Mouse (Mus musculus): ENCODE results near the gene Spag6l. TPM values are rescaled to one million over a fixed set of nuclear protein-coding genes. Genes with fewer than 3 reads are reported as not detected.

The Spag6l gene
- polyA plus RNA-seq (2014; fragmentation: Nextera tagmentation; extraction: Ambion mirVana) = 0.26 and 0.30 TPM in 2 replicates

DNA sequence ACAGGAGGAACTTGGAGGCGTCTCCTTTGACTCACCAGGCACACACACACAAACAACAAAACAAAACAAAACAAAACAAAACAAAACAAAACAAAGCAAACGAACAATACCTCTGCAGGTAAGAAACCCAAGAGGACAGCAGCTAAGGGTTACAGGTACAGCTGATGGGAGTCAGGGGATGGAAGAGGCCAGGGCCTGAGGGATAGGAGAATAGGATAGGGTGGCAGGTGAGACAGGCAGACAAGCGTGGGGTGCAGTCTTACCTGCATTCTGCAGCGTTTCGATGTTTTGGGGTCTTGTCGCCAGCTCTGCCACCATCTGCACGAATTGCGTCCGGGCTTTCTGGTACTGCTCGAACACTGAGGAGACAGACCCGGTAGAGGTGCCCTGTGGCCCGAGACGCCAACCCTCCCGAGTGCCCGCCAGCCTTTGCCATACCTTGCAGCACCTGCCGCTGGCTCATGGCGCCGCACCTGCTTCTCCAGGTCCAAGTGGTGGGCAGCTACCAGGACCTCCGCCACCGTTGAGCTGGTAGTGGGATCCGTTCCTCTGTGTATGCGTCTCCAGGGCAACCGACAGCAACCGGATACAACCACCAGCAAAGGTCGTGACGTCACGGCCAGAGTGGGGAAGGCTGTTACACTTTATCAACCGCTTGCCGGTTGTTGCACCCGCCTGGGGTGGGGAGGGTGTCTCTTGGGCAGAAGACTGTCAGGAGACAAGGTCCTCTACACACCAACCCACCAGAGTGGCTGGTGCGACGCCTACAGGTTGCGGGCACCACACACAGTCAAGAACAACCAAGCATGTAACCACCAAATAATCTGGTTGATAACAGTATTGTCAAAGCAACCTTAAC is at the start of gene Spag6l:
TSS of gene Spag6l (minus strand) at position 700 of the 859 bp plus-strand sequence.
- Histone ChIP-seq H3K4me1 (ENCODE audit: control insufficient read depth in 2 of 2, insufficient read depth in 2 of 2, low read length in 2 of 2) (peaks cover 5% of the 10 kb centered on the region in 2 experiments; a peak in 3 of 4 replicates), H3K9me3 (ENCODE audit: control insufficient read depth, low read length) (no peaks in the 10 kb centered on the region), H3K4me3 (ENCODE audit: control insufficient read depth in 1 of 2, insufficient read depth in 1 of 2, low read depth in 1 of 2, low read length in 2 of 2) (peak within 1 kb of the TSS; percentile 45 to 49), H3K27me3 (ENCODE audit: control insufficient read depth, insufficient read depth, low read length) (no peaks in the 10 kb centered on the region), H3K4me2 (ENCODE audit: low read length) (peak within 1 kb of the TSS; percentile 91), H3K36me3 (ENCODE audit: control insufficient read depth, insufficient read depth, low read length) (no peaks in the 10 kb centered on the region), H3K9ac (ENCODE audit: low read length) (peak within 1 kb of the TSS; percentile 50), H3K27ac (replicated peaks in 1 of 2; ENCODE audit: control insufficient read depth in 1 of 2, insufficient read depth in 1 of 2, low read depth in 2 of 2, low read length in 2 of 2) (no peak within 1 kb of the TSS)
- 10% methylated on average over 33 of the region's 33 CpGs for WGBS
- ATAC-seq (ENCODE audit: insufficient number of reproducible peaks, insufficient read depth, low FRiP score, low read depth) = peak; percentile 47; the same call in 1 of the 2 replicates

GRCm38 (mm10) chr16:16879025-16879424 is 49.8 kb upstream of the Spag6l start:
- Histone ChIP-seq H3K27me3 (ENCODE audit: control insufficient read depth, insufficient read depth, low read length) (no peaks in the 10 kb centered on the region), H3K4me3 (ENCODE audit: control insufficient read depth in 1 of 2, insufficient read depth in 1 of 2, low read depth in 1 of 2, low read length in 2 of 2) (no peak overlapping the region), H3K27ac (replicated peaks in 1 of 2; ENCODE audit: control insufficient read depth in 1 of 2, insufficient read depth in 1 of 2, low read depth in 2 of 2, low read length in 2 of 2) (no peak overlapping the region), H3K9me3 (ENCODE audit: control insufficient read depth, low read length) (no peaks in the 10 kb centered on the region), H3K9ac (ENCODE audit: low read length) (no peak overlapping the region), H3K36me3 (ENCODE audit: control insufficient read depth, insufficient read depth, low read length) (peaks cover 83% of the 10 kb centered on the region), H3K4me1 (ENCODE audit: control insufficient read depth in 2 of 2, insufficient read depth in 2 of 2, low read length in 2 of 2) (no peaks in the 10 kb centered on the region), H3K4me2 (ENCODE audit: low read length) (no peak overlapping the region)
- 84% methylated on average over 5 of the region's 5 CpGs for WGBS
- ATAC-seq (ENCODE audit: insufficient number of reproducible peaks, insufficient read depth, low FRiP score, low read depth) = no peak

GRCm38 (mm10) chr16:16870617-16871331 is 41.5 kb upstream of the Spag6l start, which contains the start of the genes Top3b and Vpreb1:
Gene Top3b, plus strand, starts transcription at chr16:16870736.
Gene Vpreb1, minus strand, starts transcription at chr16:16870843.
- H3K4me2 ChIP-seq (ENCODE audit: low read length) = peak within 1 kb of the TSS; percentile 81
- peak within 1 kb of the TSS; percentile 85 for H3K9ac ChIP-seq (ENCODE audit: low read length)
- no peaks in the 10 kb centered on the region for H3K9me3 ChIP-seq (ENCODE audit: control insufficient read depth, low read length)
- H3K4me1 ChIP-seq (ENCODE audit: control insufficient read depth in 2 of 2, insufficient read depth in 2 of 2, low read length in 2 of 2) = peaks cover 0 to 13% of the 10 kb centered on the region in 2 experiments; a peak in 3 of 4 replicates
- H3K4me3 ChIP-seq (ENCODE audit: control insufficient read depth in 1 of 2, insufficient read depth in 1 of 2, low read depth in 1 of 2, low read length in 2 of 2) = peak within 1 kb of the TSS; percentile 75 to 100
- H3K27ac ChIP-seq (replicated peaks in 1 of 2; ENCODE audit: control insufficient read depth in 1 of 2, insufficient read depth in 1 of 2, low read depth in 2 of 2, low read length in 2 of 2) = peak within 1 kb of the TSS; percentile 96 to 99
- peaks cover 10% of the 10 kb centered on the region for H3K36me3 ChIP-seq (ENCODE audit: control insufficient read depth, insufficient read depth, low read length)
- peak; percentile 95 for ATAC-seq (ENCODE audit: insufficient number of reproducible peaks, insufficient read depth, low FRiP score, low read depth)
- under 1% methylated on average over 49 of the region's 49 CpGs for WGBS
- no peaks in the 10 kb centered on the region for H3K27me3 ChIP-seq (ENCODE audit: control insufficient read depth, insufficient read depth, low read length)

GRCm38 (mm10) chr16:16870241-16870616 is 41.0 kb upstream of the Spag6l start:
- WGBS = 40% methylated on average over 7 of the region's 7 CpGs
- peak overlapping the region; percentile 39 to 96 for H3K27ac ChIP-seq (replicated peaks in 1 of 2; ENCODE audit: control insufficient read depth in 1 of 2, insufficient read depth in 1 of 2, low read depth in 2 of 2, low read length in 2 of 2)
- peaks cover 0 to 13% of the 10 kb centered on the region in 2 experiments; a peak in 3 of 4 replicates for H3K4me1 ChIP-seq (ENCODE audit: control insufficient read depth in 2 of 2, insufficient read depth in 2 of 2, low read length in 2 of 2)
- H3K4me3 ChIP-seq (ENCODE audit: control insufficient read depth in 1 of 2, insufficient read depth in 1 of 2, low read depth in 1 of 2, low read length in 2 of 2) = peak overlapping the region; percentile 75 to 100
- no peaks in the 10 kb centered on the region for H3K27me3 ChIP-seq (ENCODE audit: control insufficient read depth, insufficient read depth, low read length)
- no peaks in the 10 kb centered on the region for H3K9me3 ChIP-seq (ENCODE audit: control insufficient read depth, low read length)
- H3K36me3 ChIP-seq (ENCODE audit: control insufficient read depth, insufficient read depth, low read length) = peaks cover 7% of the 10 kb centered on the region
- H3K9ac ChIP-seq (ENCODE audit: low read length) = peak overlapping the region; percentile 85
- ATAC-seq (ENCODE audit: insufficient number of reproducible peaks, insufficient read depth, low FRiP score, low read depth) = no peak
- H3K4me2 ChIP-seq (ENCODE audit: low read length) = peak overlapping the region; percentile 81

GRCm38 (mm10) chr16:16865696-16866561 is 36.7 kb upstream of the Spag6l start:
- ATAC-seq (ENCODE audit: insufficient number of reproducible peaks, insufficient read depth, low FRiP score, low read depth) = no peak
- WGBS = 45% methylated on average over 4 of the region's 5 CpGs
- Histone ChIP-seq H3K27me3 (ENCODE audit: control insufficient read depth, insufficient read depth, low read length) (no peaks in the 10 kb centered on the region), H3K9me3 (ENCODE audit: control insufficient read depth, low read length) (no peaks in the 10 kb centered on the region), H3K4me2 (ENCODE audit: low read length) (no peak overlapping the region), H3K4me3 (ENCODE audit: control insufficient read depth in 1 of 2, insufficient read depth in 1 of 2, low read depth in 1 of 2, low read length in 2 of 2) (no peak overlapping the region), H3K36me3 (ENCODE audit: control insufficient read depth, insufficient read depth, low read length) (no peaks in the 10 kb centered on the region), H3K9ac (ENCODE audit: low read length) (no peak overlapping the region), H3K4me1 (ENCODE audit: control insufficient read depth in 2 of 2, insufficient read depth in 2 of 2, low read length in 2 of 2) (peaks cover 0 to 4% of the 10 kb centered on the region in 2 experiments; a peak in 3 of 4 replicates), H3K27ac (replicated peaks in 1 of 2; ENCODE audit: control insufficient read depth in 1 of 2, insufficient read depth in 1 of 2, low read depth in 2 of 2, low read length in 2 of 2) (peak overlapping the region; percentile 14 to 41; a peak in 2 of 4 replicates)

DNA sequence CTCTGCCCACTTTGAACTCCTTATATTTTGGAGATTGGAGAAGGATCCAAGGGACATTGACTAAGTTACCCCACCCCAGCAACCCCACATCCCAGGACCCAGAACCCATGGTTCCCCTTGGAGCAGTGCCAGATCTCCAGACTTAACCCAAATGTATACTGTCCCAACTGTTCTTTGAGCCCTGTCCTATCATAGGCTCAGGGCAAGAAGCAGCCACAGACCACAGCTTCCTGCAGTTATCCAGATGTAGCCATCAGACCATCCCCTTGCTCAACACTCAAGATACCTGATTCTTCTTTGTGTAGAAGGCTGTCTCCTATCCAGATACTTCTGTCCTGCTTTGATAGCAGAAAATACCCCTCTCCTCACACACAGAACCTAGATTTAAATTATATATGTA is 36.0 kb upstream of the Spag6l start:
- no peak overlapping the region for H3K4me3 ChIP-seq (ENCODE audit: control insufficient read depth in 1 of 2, insufficient read depth in 1 of 2, low read depth in 1 of 2, low read length in 2 of 2)
- H3K4me2 ChIP-seq (ENCODE audit: low read length) = no peak overlapping the region
- H3K9me3 ChIP-seq (ENCODE audit: control insufficient read depth, low read length) = no peaks in the 10 kb centered on the region
- peaks cover 0 to 4% of the 10 kb centered on the region in 2 experiments; a peak in 3 of 4 replicates for H3K4me1 ChIP-seq (ENCODE audit: control insufficient read depth in 2 of 2, insufficient read depth in 2 of 2, low read length in 2 of 2)
- ATAC-seq (ENCODE audit: insufficient number of reproducible peaks, insufficient read depth, low FRiP score, low read depth) = no peak
- H3K27me3 ChIP-seq (ENCODE audit: control insufficient read depth, insufficient read depth, low read length) = no peaks in the 10 kb centered on the region
- no peak overlapping the region for H3K9ac ChIP-seq (ENCODE audit: low read length)
- H3K27ac ChIP-seq (replicated peaks in 1 of 2; ENCODE audit: control insufficient read depth in 1 of 2, insufficient read depth in 1 of 2, low read depth in 2 of 2, low read length in 2 of 2) = no peak overlapping the region
- no peaks in the 10 kb centered on the region for H3K36me3 ChIP-seq (ENCODE audit: control insufficient read depth, insufficient read depth, low read length)

DNA sequence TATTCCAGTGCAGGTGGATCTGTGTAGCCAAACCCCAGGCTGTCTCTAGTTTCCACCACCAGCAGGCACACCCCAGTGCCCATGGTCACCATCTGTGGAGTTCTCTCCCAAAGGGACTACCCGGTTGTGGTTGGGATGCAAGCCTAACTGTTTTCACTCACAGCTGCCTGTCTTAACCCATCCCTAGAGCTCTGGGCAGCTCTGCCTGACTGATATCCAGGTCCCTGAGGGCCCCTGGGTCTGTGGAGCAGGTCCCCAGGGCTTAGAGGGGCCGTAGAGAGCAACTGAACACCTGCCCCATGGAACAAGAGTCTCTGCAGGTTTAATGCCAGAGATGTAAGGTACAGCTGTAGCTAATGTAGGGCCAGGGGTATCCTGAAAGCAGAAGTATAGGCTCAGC is 34.7 kb upstream of the Spag6l start, which contains the start of gene Igll1:
TSS of gene Igll1 (minus strand) at position 8 of the 400 bp plus-strand sequence.
- 65% methylated on average over 2 of the region's 2 CpGs for WGBS
- no peak within 1 kb of the TSS for H3K9ac ChIP-seq (ENCODE audit: low read length)
- H3K9me3 ChIP-seq (ENCODE audit: control insufficient read depth, low read length) = no peaks in the 10 kb centered on the region
- H3K36me3 ChIP-seq (ENCODE audit: control insufficient read depth, insufficient read depth, low read length) = no peaks in the 10 kb centered on the region
- peaks cover 0 to 4% of the 10 kb centered on the region in 2 experiments; a peak in 3 of 4 replicates for H3K4me1 ChIP-seq (ENCODE audit: control insufficient read depth in 2 of 2, insufficient read depth in 2 of 2, low read length in 2 of 2)
- no peak for ATAC-seq (ENCODE audit: insufficient number of reproducible peaks, insufficient read depth, low FRiP score, low read depth)
- H3K4me3 ChIP-seq (ENCODE audit: control insufficient read depth in 1 of 2, insufficient read depth in 1 of 2, low read depth in 1 of 2, low read length in 2 of 2) = no peak within 1 kb of the TSS
- H3K4me2 ChIP-seq (ENCODE audit: low read length) = no peak within 1 kb of the TSS
- H3K27ac ChIP-seq (replicated peaks in 1 of 2; ENCODE audit: control insufficient read depth in 1 of 2, insufficient read depth in 1 of 2, low read depth in 2 of 2, low read length in 2 of 2) = no peak within 1 kb of the TSS
- no peaks in the 10 kb centered on the region for H3K27me3 ChIP-seq (ENCODE audit: control insufficient read depth, insufficient read depth, low read length)

All from heart, embryonic 14.5 days (tissue).